Mouse (Mus musculus) liver, adult 2 months (tissue): ENCODE measurements around the gene Fbrsl1. TPM values are rescaled to one million over a fixed set of nuclear protein-coding genes. Genes with fewer than 3 reads are reported as not detected.

Source experiments
- DNase-seq: peaks from one replicate; pipeline ENCODE4 v3.0.0-alpha.2; 2011; ENCODE audit warnings: low read depth, low spot score; ENCODE audit errors: extremely low read depth
- H3K27ac ChIP-seq: fragments of 200-500 bp; replicated peaks from 2 replicates; pipeline ENCODE4 v1.5.1; 2012; ENCODE audit warnings: low read depth, mild to moderate bottlenecking, control low read depth, inconsistent platforms, low read length; ENCODE audit not compliant: insufficient read depth
- H3K27me3 ChIP-seq: fragments of 200-500 bp; 2 replicates; pipeline ENCODE4 v1.6.1; 2012; ENCODE audit warnings: mild to moderate bottlenecking, moderate library complexity, low read length, inconsistent platforms; ENCODE audit not compliant: control insufficient read depth, insufficient read depth
- H3K36me3 ChIP-seq: fragments of 200-500 bp; 2 replicates; pipeline ENCODE4 v1.6.1; 2012; ENCODE audit warnings: low read length, inconsistent platforms; ENCODE audit not compliant: control insufficient read depth, insufficient read depth
- H3K4me1 ChIP-seq: fragments of 200-500 bp; 2 replicates; pipeline ENCODE4 v1.6.1; 2011; ENCODE audit warnings: low read length; ENCODE audit not compliant: control insufficient read depth, insufficient read depth
- H3K4me3 ChIP-seq: fragments of 200-500 bp; 2 replicates; pipeline ENCODE4 v1.5.1; 2011; ENCODE audit warnings: low read depth, mild to moderate bottlenecking, control low read depth, low read length, moderate library complexity; ENCODE audit not compliant: insufficient read depth
- H3K79me2 ChIP-seq: fragments of 200-500 bp; 2 replicates; pipeline ENCODE4 v1.6.1; 2012; ENCODE audit warnings: inconsistent platforms, mild to moderate bottlenecking, low read length, moderate library complexity; ENCODE audit not compliant: control insufficient read depth, insufficient read depth
- H3K9ac ChIP-seq: fragments of 200-500 bp; 2 replicates; pipeline ENCODE4 v1.6.1; 2012; ENCODE audit warnings: low read depth, mild to moderate bottlenecking, control low read depth, inconsistent platforms, low read length
- CTCF ChIP-seq: fragments of 200-500 bp; IDR thresholded peaks from 2 replicates; pipeline ENCODE4 v1.5.1; 2011; ENCODE audit warnings: low read depth, low read length, control low read depth
- POLR2A ChIP-seq: fragments of 200-500 bp; IDR thresholded peaks from 2 replicates; pipeline ENCODE4 v1.6.1; 2011; ENCODE audit warnings: low read length, control low read depth; ENCODE audit not compliant: insufficient read depth; ENCODE audit errors: extremely low read depth
- WGBS: fragments of 180-500 bp; shearing (Covaris S2); methylation state at CpG from one replicate; pipeline ENCODE4 v1.1.7; 2018; 5-methylcytosine and 5-hydroxymethylcytosine counted together
- polyA plus RNA-seq: library from polyadenylated mRNA; depleted of rRNA; stranded (reverse); fragments of >200 nt; gene quantifications from 2 replicates; pipeline ENCODE4 v1.2.3, GENCODE M21; 2012
- total RNA-seq: library from RNA; depleted of rRNA; stranded (reverse); fragments of >200 nt; gene quantifications from 2 replicates; pipeline ENCODE4 v1.2.3, GENCODE M21; 2014

The Fbrsl1 gene
- total and polyA plus RNA-seq, 2 experiments: 4.9 to 29.8 TPM

- 91% methylated on average over 4 of the region's 4 CpGs for WGBS
- TF ChIP-seq POLR2A (no peak), CTCF (no peak)
- Histone ChIP-seq H3K79me2 (no peaks in the 10 kb centered on the region; the same call in 1 of the 2 replicates), H3K4me3 (no peak overlapping the region), H3K36me3 (peaks cover 1% of the 10 kb centered on the region; the same call in 1 of the 2 replicates), H3K27me3 (no peaks in the 10 kb centered on the region), H3K27ac (no peak overlapping the region), H3K9ac (no peak overlapping the region), H3K4me1 (no peaks in the 10 kb centered on the region)
- DNase-seq: no peak
Observed at GRCm38 (mm10) chr5:110379823-110380222, 68.5 kb downstream of the Fbrsl1 start.

GRCm38 (mm10) chr5:110379086-110379485 lies 69.2 kb downstream of the Fbrsl1 start:
- Histone ChIP-seq H3K9ac (no peak overlapping the region), H3K36me3 (peaks cover 3% of the 10 kb centered on the region; the same call in 1 of the 2 replicates), H3K4me1 (no peaks in the 10 kb centered on the region), H3K27me3 (no peaks in the 10 kb centered on the region), H3K4me3 (no peak overlapping the region), H3K79me2 (no peaks in the 10 kb centered on the region), H3K27ac (no peak overlapping the region)
- 95% methylated on average over 15 of the region's 15 CpGs for WGBS
- no peak for DNase-seq
- no peak for TF ChIP-seq CTCF
- TF ChIP-seq POLR2A: no peak

- Histone ChIP-seq H3K79me2 (no peaks in the 10 kb centered on the region), H3K4me1 (no peaks in the 10 kb centered on the region), H3K4me3 (no peak overlapping the region), H3K27ac (no peak overlapping the region), H3K9ac (no peak overlapping the region), H3K27me3 (no peaks in the 10 kb centered on the region), H3K36me3 (peaks cover 3% of the 10 kb centered on the region)
- TF ChIP-seq CTCF (no peak), POLR2A (no peak)
- DNase-seq: no peak
- 78% methylated on average over 20 of the region's 20 CpGs for WGBS
Observed at GRCm38 (mm10) chr5:110378181-110378583, 70.1 kb downstream of the Fbrsl1 start.

GRCm38 (mm10) chr5:110376802-110377433 lies 71.4 kb downstream of the Fbrsl1 start:
- H3K36me3 ChIP-seq: peaks cover 3% of the 10 kb centered on the region
- no peak overlapping the region for H3K27ac ChIP-seq
- H3K4me3 ChIP-seq: no peak overlapping the region
- no peak for DNase-seq
- 73% methylated on average over 8 of the region's 8 CpGs for WGBS
- no peaks in the 10 kb centered on the region for H3K27me3 ChIP-seq
- H3K79me2 ChIP-seq: no peaks in the 10 kb centered on the region
- no peak overlapping the region for H3K9ac ChIP-seq
- TF ChIP-seq POLR2A (no peak), CTCF (peak; percentile 86)
- H3K4me1 ChIP-seq: no peaks in the 10 kb centered on the region

GRCm38 (mm10) chr5:110363822-110364545 lies 84.3 kb downstream of the Fbrsl1 start:
- no peak overlapping the region for H3K27ac ChIP-seq
- H3K36me3 ChIP-seq: peaks cover 17% of the 10 kb centered on the region
- H3K27me3 ChIP-seq: no peaks in the 10 kb centered on the region
- H3K4me3 ChIP-seq: no peak overlapping the region
- H3K9ac ChIP-seq: no peak overlapping the region
- no peak for TF ChIP-seq CTCF
- no peaks in the 10 kb centered on the region for H3K79me2 ChIP-seq
- no peak for DNase-seq
- no peaks in the 10 kb centered on the region for H3K4me1 ChIP-seq
- WGBS: 90% methylated on average over 11 of the region's 11 CpGs
